8 mouse cellular contexts compared by ENCODE assay signal in genomic region chr16:13867910-13868514, GRCm38 (mm10). TPM values are rescaled to one million over a fixed set of nuclear protein-coding genes. Genes with fewer than 3 reads are reported as not detected.
DNase-seq lines count a peak whose midpoint lies in the region; ATAC-seq and TF ChIP-seq lines count a peak whose summit lies in the region.

No protein-coding gene starts in this region.

- WGBS in cerebellum, adult 2 months = 29% methylated on average over 42 of the region's 42 CpGs
- WGBS in lung, embryonic 16.5 days = 32% methylated on average over 39 of the region's 42 CpGs
- WGBS in forebrain, embryonic 15.5 days = 5% methylated on average over 42 of the region's 42 CpGs

- no peaks in the 10 kb centered on the region for H3K4me1 ChIP-seq in cerebellum, adult 2 months (ENCODE audit: control insufficient read depth, insufficient read depth, low read length)
- H3K4me1 ChIP-seq in lung, embryonic 16.5 days (replicated peaks; ENCODE audit: control insufficient read depth, insufficient read depth, low read length) = no peaks in the 10 kb centered on the region; the same call in 1 of the 2 replicates
- 0 out of 2 replicates have a peak, but pooled peaks cover 2% of the 10 kb centered on the region for H3K4me1 ChIP-seq in forebrain, embryonic 15.5 days

- H3K36me3 ChIP-seq in lung, embryonic 16.5 days (ENCODE audit: control insufficient read depth, insufficient read depth, low read length) = peaks cover 14% of the 10 kb centered on the region
- H3K36me3 ChIP-seq in forebrain, embryonic 15.5 days = peaks cover 20% of the 10 kb centered on the region

- H3K4me2 ChIP-seq in lung, embryonic 16.5 days (ENCODE audit: low read depth, low read length) = peak overlapping the region; percentile 17; the same call in 1 of the 2 replicates
- H3K4me2 ChIP-seq in forebrain, embryonic 15.5 days (replicated peaks) = peak overlapping the region; percentile 39

- no peak overlapping the region for H3K4me3 ChIP-seq in cerebellum, adult 2 months (replicated peaks; ENCODE audit: insufficient read depth, low read depth, low read length)
- H3K4me3 ChIP-seq in lung, embryonic 16.5 days (ENCODE audit: low read length) = peak overlapping the region; percentile 5; the same call in 1 of the 2 replicates
- peak overlapping the region; percentile 20 for H3K4me3 ChIP-seq in forebrain, embryonic 15.5 days

- H3K9me3 ChIP-seq in lung, embryonic 16.5 days (ENCODE audit: control insufficient read depth, low read length) = no peaks in the 10 kb centered on the region
- H3K9me3 ChIP-seq in forebrain, embryonic 15.5 days = no peaks in the 10 kb centered on the region

- no peak for TF ChIP-seq CTCF in cerebellum, adult 2 months (IDR thresholded peaks at IDR 0.05; ENCODE audit: borderline replicate concordance, insufficient read depth, low read depth, low read length)

- DNase-seq in cerebellum, adult 2 months = peak in 1 of 2 experiments; percentile 5
- no peak for DNase-seq in cerebellum, adult 8-10 months
- DNase-seq in lung, postnatal 14 days = no peak
- DNase-seq in liver = peak; percentile 8
- DNase-seq in testis, postnatal 10 days (ENCODE audit: low spot score) = peak; percentile 40
- DNase-seq in c-Kit-positive CD71-positive TER-119-positive erythroid progenitor cells, embryonic 14.5 days (ENCODE audit: low spot score) = no peak

- H3K9ac ChIP-seq in lung, embryonic 16.5 days (ENCODE audit: low read length) = no peak overlapping the region
- 0 out of 2 replicates have a peak overlapping the region, but pooled peaks have one; percentile 22 for H3K9ac ChIP-seq in forebrain, embryonic 15.5 days (replicated peaks)

- H3K27ac ChIP-seq in cerebellum, adult 2 months (ENCODE audit: insufficient read depth, low read length) = peak overlapping the region; percentile 15; the same call in 1 of the 2 replicates
- H3K27ac ChIP-seq in lung, embryonic 16.5 days (ENCODE audit: low read length) = no peak overlapping the region
- no peak overlapping the region for H3K27ac ChIP-seq in forebrain, embryonic 15.5 days (replicated peaks)

- no peaks in the 10 kb centered on the region for H3K27me3 ChIP-seq in cerebellum, adult 2 months (ENCODE audit: control insufficient read depth, insufficient read depth, low read length)
- no peaks in the 10 kb centered on the region for H3K27me3 ChIP-seq in lung, embryonic 16.5 days (ENCODE audit: control insufficient read depth, insufficient read depth, low read depth, low read length)
- H3K27me3 ChIP-seq in forebrain, embryonic 15.5 days = no peaks in the 10 kb centered on the region

- TF ChIP-seq POLR2A in cerebellum, adult 2 months (IDR thresholded peaks at IDR 0.05; ENCODE audit: borderline replicate concordance, insufficient read depth, low read length) = no peak

- ATAC-seq in lung, embryonic 16.5 days (ENCODE audit: low read depth) = no peak
- 0 out of 2 replicates have a peak, but pooled peaks have one; percentile 55 for ATAC-seq in forebrain, embryonic 15.5 days (replicated peaks)

RNA-seq across cellular contexts. Expression of gene Pdxdc1, which starts 34.9 kb away (rescaled TPM):
- 94.7 and 105 TPM in 2 replicates for polyA plus RNA-seq in cerebellum, adult 2 months (2012; rRNA removed)
- 79.3 and 84.0 TPM in 2 replicates for polyA plus RNA-seq in lung, embryonic 16.5 days (2015; fragmentation: Nextera tagmentation; extraction: Ambion mirVana)
- polyA plus RNA-seq in forebrain, embryonic 15.5 days (2015; fragmentation: Nextera tagmentation; extraction: Ambion mirVana) = 62.5 and 67.0 TPM in 2 replicates

RNA-seq across cellular contexts. Expression of gene Mpv17l, which starts 34.9 kb away (rescaled TPM):
- polyA plus RNA-seq in cerebellum, adult 2 months (2012; rRNA removed) = 30.7 and 36.7 TPM in 2 replicates
- 11.2 and 12.5 TPM in 2 replicates for polyA plus RNA-seq in lung, embryonic 16.5 days (2015; fragmentation: Nextera tagmentation; extraction: Ambion mirVana)
- 13.6 and 16.5 TPM in 2 replicates for polyA plus RNA-seq in forebrain, embryonic 15.5 days (2015; fragmentation: Nextera tagmentation; extraction: Ambion mirVana)

RNA-seq across cellular contexts. Expression of gene Ntan1, which starts 49.4 kb away (rescaled TPM):
- 120 and 121 TPM in 2 replicates for polyA plus RNA-seq in cerebellum, adult 2 months (2012; rRNA removed)
- polyA plus RNA-seq in lung, embryonic 16.5 days (2015; fragmentation: Nextera tagmentation; extraction: Ambion mirVana) = 163 and 166 TPM in 2 replicates
- polyA plus RNA-seq in forebrain, embryonic 15.5 days (2015; fragmentation: Nextera tagmentation; extraction: Ambion mirVana) = 217 and 234 TPM in 2 replicates

Comparison
In these comparisons a context has a peak if more than half of its experiments do, and no peak if none do; other contexts are left out.
1. DNase-seq: peak in liver (single experiment) and testis, postnatal 10 days (single experiment); none in cerebellum, adult 8-10 months (single experiment), lung, postnatal 14 days (single experiment) and c-Kit-positive CD71-positive TER-119-positive erythroid progenitor cells, embryonic 14.5 days (single experiment).